Mouse (Mus musculus) left cerebral cortex, postnatal 10 days (tissue): ENCODE results near the gene 1500009C09Rik. TPM values are rescaled to one million over a fixed set of nuclear protein-coding genes. Genes with fewer than 3 reads are reported as not detected.

Experiments used
- DNase-seq, 2 experiments: peaks; one replicate each; pipeline ENCODE4 v3.0.0; 2021 to 2022; ENCODE audit warnings: low spot score in 2 of 2, mixed read lengths in 1 of 2; ENCODE audit errors: extremely low spot score in 1 of 2
- intact Hi-C: fragments of 180-260 bp; cut with DNase I; formaldehyde crosslinking; loops from one replicate; pipeline ENCODE4 v1.15.1; 2025
- total RNA-seq, 2 experiments: library from RNA; stranded (reverse); gene quantifications; 2 replicates each; pipeline ENCODE4 v1.2.3; 2021

The 1500009C09Rik gene
- 10 to 100 TPM; 83.1 to 87.6 TPM for total RNA-seq

GRCm38 (mm10) chr15:82252097-82252496 is at the start of gene 1500009C09Rik:
Gene 1500009C09Rik, plus strand, starts transcription at chr15:82252397.
- DNase-seq = no peak
- intact Hi-C loops = no loop called here

- intact Hi-C loops = loop anchor here (5.0 kb wide), 1 partner anchor 36 kb away; no protein-coding TSS in a partner anchor
These were observed 49.1 kb upstream of the 1500009C09Rik start for GRCm38 (mm10) chr15:82203090-82203489.

GRCm38 (mm10) chr15:82203611-82204351 is 48.4 kb upstream of the 1500009C09Rik start:
- intact Hi-C loops = loop anchor here (5.0 kb wide), 1 partner anchor 36 kb away; no protein-coding TSS in a partner anchor
- DNase-seq = no peak

More at GRCm38 (mm10) chr15:82203090-82203489, 49.1 kb upstream of the 1500009C09Rik start:
- no peak for DNase-seq

GRCm38 (mm10) chr15:82204680-82205371 is 47.4 kb upstream of the 1500009C09Rik start:
- intact Hi-C loops = loop anchor here (5.0 kb wide), 1 partner anchor 38 kb away; no protein-coding TSS in a partner anchor

GRCm38 (mm10) chr15:82206365-82207104 is 45.7 kb upstream of the 1500009C09Rik start:
- intact Hi-C loops = no loop called here
- peak; percentile 45 to 83 for DNase-seq

More at GRCm38 (mm10) chr15:82204680-82205371, 47.4 kb upstream of the 1500009C09Rik start:
- DNase-seq = no peak

GRCm38 (mm10) chr15:82207105-82207459 is 45.1 kb upstream of the 1500009C09Rik start:
- intact Hi-C loops = no loop called here
- DNase-seq = no peak

- no peak for DNase-seq
- intact Hi-C loops = no loop called here
These were observed 44.5 kb upstream of the 1500009C09Rik start for GRCm38 (mm10) chr15:82207504-82208219.

GRCm38 (mm10) chr15:82208307-82208706 is 43.9 kb upstream of the 1500009C09Rik start:
- no peak for DNase-seq
- intact Hi-C loops = no loop called here

GRCm38 (mm10) chr15:82209295-82210050 is 42.7 kb upstream of the 1500009C09Rik start:
- no peak for DNase-seq
- intact Hi-C loops = no loop called here

- intact Hi-C loops = no loop called here
- no peak for DNase-seq
These were observed 41.4 kb upstream of the 1500009C09Rik start for GRCm38 (mm10) chr15:82210801-82211200.

GRCm38 (mm10) chr15:82211281-82211680 is 40.9 kb upstream of the 1500009C09Rik start:
- no peak for DNase-seq
- intact Hi-C loops = no loop called here

GRCm38 (mm10) chr15:82211911-82212751 is 40.1 kb upstream of the 1500009C09Rik start:
- intact Hi-C loops = no loop called here
- peak in 1 of 2 experiments; percentile 57 for DNase-seq

- DNase-seq = no peak
- intact Hi-C loops = no loop called here
These were observed 39.5 kb upstream of the 1500009C09Rik start, which contains the start of gene Shisa8 for GRCm38 (mm10) chr15:82212752-82213063. Gene Shisa8, minus strand, starts transcription at chr15:82212815.

GRCm38 (mm10) chr15:82213222-82213621 is 39.0 kb upstream of the 1500009C09Rik start:
- intact Hi-C loops = no loop called here
- no peak for DNase-seq

- DNase-seq = no peak
- intact Hi-C loops = no loop called here
These were observed 36.7 kb upstream of the 1500009C09Rik start for GRCm38 (mm10) chr15:82215332-82216046.

- peak in 1 of 2 experiments; percentile 55 for DNase-seq
- intact Hi-C loops = no loop called here
These were observed 35.9 kb upstream of the 1500009C09Rik start for GRCm38 (mm10) chr15:82216142-82216827.
